Mouse (Mus musculus): ENCODE results near the gene Stk10.

The Stk10 gene

GRCm38 (mm10) chr11:32549236-32549635 is 16.1 kb downstream of the Stk10 start:
- no peak for DNase-seq (ENCODE audit: low spot score in 2 of 2)

- peak; percentile 77 to 90 for DNase-seq (ENCODE audit: low spot score in 2 of 2)
Measured at GRCm38 (mm10) chr11:32550102-32550501, 17.0 kb downstream of the Stk10 start.

GRCm38 (mm10) chr11:32551056-32551455 is 18.0 kb downstream of the Stk10 start:
- DNase-seq (ENCODE audit: low spot score in 2 of 2), result no peak

GRCm38 (mm10) chr11:32551579-32552297 is 18.6 kb downstream of the Stk10 start:
- peak; percentile 44 to 46 for DNase-seq (ENCODE audit: low spot score in 2 of 2)

GRCm38 (mm10) chr11:32552401-32553090 is 19.4 kb downstream of the Stk10 start:
- peak; percentile 33 to 35 for DNase-seq (ENCODE audit: low spot score in 2 of 2)

GRCm38 (mm10) chr11:32553311-32554140 is 20.4 kb downstream of the Stk10 start:
- DNase-seq (ENCODE audit: low spot score in 2 of 2), result no peak

- peak in 1 of 2 experiments; percentile 42 for DNase-seq (ENCODE audit: low spot score in 2 of 2)
Measured at GRCm38 (mm10) chr11:32554141-32555091, 21.3 kb downstream of the Stk10 start.

- no peak for DNase-seq (ENCODE audit: low spot score in 2 of 2)
Measured at GRCm38 (mm10) chr11:32555103-32555689, 22.1 kb downstream of the Stk10 start.

- peak; percentile 42 to 44 for DNase-seq (ENCODE audit: low spot score in 2 of 2)
Measured at GRCm38 (mm10) chr11:32556333-32556990, 23.4 kb downstream of the Stk10 start.

- DNase-seq (ENCODE audit: low spot score in 2 of 2), result no peak
Measured at GRCm38 (mm10) chr11:32558026-32558425, 24.9 kb downstream of the Stk10 start.

- DNase-seq (ENCODE audit: low spot score in 2 of 2), result no peak
Measured at GRCm38 (mm10) chr11:32558677-32559076, 25.6 kb downstream of the Stk10 start.

GRCm38 (mm10) chr11:32560015-32560770 is 27.1 kb downstream of the Stk10 start:
- no peak for DNase-seq (ENCODE audit: low spot score in 2 of 2)

- DNase-seq (ENCODE audit: low spot score in 2 of 2), result peak; percentile 39 to 51
Measured at GRCm38 (mm10) chr11:32561465-32562355, 28.6 kb downstream of the Stk10 start.

- DNase-seq (ENCODE audit: low spot score in 2 of 2), result no peak
Measured at GRCm38 (mm10) chr11:32562706-32563105, 29.6 kb downstream of the Stk10 start.

GRCm38 (mm10) chr11:32563660-32564059 is 30.6 kb downstream of the Stk10 start:
- no peak for DNase-seq (ENCODE audit: low spot score in 2 of 2)

- no peak for DNase-seq (ENCODE audit: low spot score in 2 of 2)
Measured at GRCm38 (mm10) chr11:32564629-32565028, 31.5 kb downstream of the Stk10 start.

- peak; percentile 60 to 76 for DNase-seq (ENCODE audit: low spot score in 2 of 2)
Measured at GRCm38 (mm10) chr11:32565088-32565487, 32.0 kb downstream of the Stk10 start.

- DNase-seq (ENCODE audit: low spot score in 2 of 2), result no peak
Measured at GRCm38 (mm10) chr11:32566184-32566583, 33.1 kb downstream of the Stk10 start.
